Mouse (Mus musculus) limb, embryonic 12.5 days (tissue): ENCODE data around the gene Cdk9. TPM values are rescaled to one million over a fixed set of nuclear protein-coding genes. Genes with fewer than 3 reads are reported as not detected.

ENCODE experiments used
- ATAC-seq: fragments of 200-750 bp; cut with Nextera tagmentation; 2 replicates; pipeline ENCODE4 v1.8.0; 2017; ENCODE audit warnings: low read depth, moderate TSS enrichment; ENCODE audit not compliant: insufficient number of reproducible peaks, insufficient read depth, low FRiP score, low TSS enrichment
- H3K27ac ChIP-seq: fragments of 300-500 bp; sonication (generic); 2 replicates; pipeline ENCODE4 v1.5.1; 2016; ENCODE audit warnings: mild to moderate bottlenecking, moderate library complexity
- H3K27me3 ChIP-seq: fragments of 300-500 bp; sonication (generic); 2 replicates; pipeline ENCODE4 v1.6.1; 2016; ENCODE audit warnings: mild to moderate bottlenecking, moderate library complexity
- H3K36me3 ChIP-seq: fragments of 300-500 bp; sonication (generic); 2 replicates; pipeline ENCODE4 v1.6.1; 2016; ENCODE audit warnings: mild to moderate bottlenecking, moderate library complexity
- H3K4me1 ChIP-seq: fragments of 300-500 bp; sonication (generic); replicated peaks from 2 replicates; pipeline ENCODE4 v1.6.1; 2016
- H3K4me2 ChIP-seq: fragments of 300-500 bp; sonication (generic); 2 replicates; pipeline ENCODE4 v1.6.1; 2016; ENCODE audit warnings: mild to moderate bottlenecking, moderate library complexity
- H3K4me3 ChIP-seq: fragments of 300-500 bp; sonication (generic); replicated peaks from 2 replicates; pipeline ENCODE4 v1.5.1; 2016; ENCODE audit warnings: mild to moderate bottlenecking
- H3K9ac ChIP-seq: fragments of 300-500 bp; sonication (generic); replicated peaks from 2 replicates; pipeline ENCODE4 v1.6.1; 2016; ENCODE audit warnings: mild to moderate bottlenecking, moderate library complexity
- H3K9me3 ChIP-seq: fragments of 300-500 bp; sonication (generic); 2 replicates; pipeline ENCODE4 v1.6.1; 2016; ENCODE audit warnings: mild to moderate bottlenecking, moderate library complexity
- WGBS: fragments of 180-500 bp; shearing (Covaris S2); methylation state at CpG from one replicate; pipeline ENCODE4 v1.1.7; 2016; 5-methylcytosine and 5-hydroxymethylcytosine counted together
- microRNA counts: library from miRNA; unstranded; fragments of <30 nt; microRNA quantifications from one replicate; lab custom pipeline; 2017
- microRNA-seq: library from miRNA; unstranded; fragments of <30 nt; microRNA quantifications from one replicate; pipeline ENCODE4, GENCODE M21; 2017
- polyA plus RNA-seq: library from polyadenylated mRNA; unstranded; fragments of >200 nt; fragmentation: Nextera tagmentation; extraction: Ambion mirVana; gene quantifications from 2 replicates; pipeline ENCODE4 v1.2.1, GENCODE M21; 2016

The Cdk9 gene
- polyA plus RNA-seq, 1 experiment from 2014 or later = 136 TPM

GRCm38 (mm10) chr2:32655826-32656225, 57.0 kb downstream of the Cdk9 start:
- ATAC-seq = peak; percentile 63; the same call in 1 of the 2 replicates
- H3K4me2 ChIP-seq = peak overlapping the region; percentile 3; the same call in 1 of the 2 replicates
- H3K36me3 ChIP-seq = no peaks in the 10 kb centered on the region
- H3K27me3 ChIP-seq = no peaks in the 10 kb centered on the region
- no peak overlapping the region for H3K9ac ChIP-seq
- peak overlapping the region; percentile 85 for H3K27ac ChIP-seq
- peaks cover 30% of the 10 kb centered on the region for H3K4me1 ChIP-seq
- no peak overlapping the region for H3K4me3 ChIP-seq
- H3K9me3 ChIP-seq = no peaks in the 10 kb centered on the region
- WGBS = 18% methylated on average over 12 of the region's 12 CpGs

MicroRNAs within 50 kb of the gene (microRNA counts, 519-probe panel; counts per million panel counts)
- not detected for microRNA mmu-miR-2861 (lab: Ali Mortazavi, UCI)

Small RNAs within 50 kb of the gene (microRNA-seq; reads per million reads assigned to microRNA genes)
- gene Gm47291 (not detected), gene Mir2861 (not detected), gene Mir3960 (not detected), gene Mir8093 (not detected)

Other genes starting within 250 kb of the Cdk9 start
- 12.3 and 16.0 TPM in 2 replicates for gene Fam102a, start 177.7 kb downstream of the Cdk9 start, polyA plus RNA-seq
- gene Dpm2, start 142.2 kb downstream of the Cdk9 start, polyA plus RNA-seq = 99.3 and 99.7 TPM in 2 replicates
- gene Pip5kl1, start 138.3 kb downstream of the Cdk9 start, polyA plus RNA-seq = 3.9 and 5.4 TPM in 2 replicates
- gene 9430097D07Rik, start 137.4 kb downstream of the Cdk9 start, polyA plus RNA-seq = 0.55 TPM in 1 of 2 replicates, not detected in the other
- gene St6galnac4, start 126.0 kb downstream of the Cdk9 start, polyA plus RNA-seq = 29.8 and 29.9 TPM in 2 replicates
- 23.4 and 23.7 TPM in 2 replicates for gene St6galnac6, start 113.4 kb downstream of the Cdk9 start, polyA plus RNA-seq
- gene Ak1, start 91.3 kb downstream of the Cdk9 start, polyA plus RNA-seq = 34.3 and 34.4 TPM in 2 replicates
- 24.7 and 25.7 TPM in 2 replicates for gene Eng, start 66.5 kb downstream of the Cdk9 start, polyA plus RNA-seq
- 31.0 and 32.9 TPM in 2 replicates for gene Fpgs, start 8.9 kb downstream of the Cdk9 start, polyA plus RNA-seq
- 17.0 and 17.1 TPM in 2 replicates for gene Sh2d3c, start 8.0 kb upstream of the Cdk9 start, polyA plus RNA-seq
- not detected in 2 replicates for gene 6330409D20Rik, start 27.9 kb upstream of the Cdk9 start, polyA plus RNA-seq
- gene Tor2a, start 44.2 kb upstream of the Cdk9 start, polyA plus RNA-seq = 58.8 and 62.7 TPM in 2 replicates
- 0.28 and 0.35 TPM in 2 replicates for gene Ttc16, start 62.6 kb upstream of the Cdk9 start, polyA plus RNA-seq
- 3.8 and 4.2 TPM in 2 replicates for gene Ptrh1, start 62.7 kb upstream of the Cdk9 start, polyA plus RNA-seq
- 0.35 and 1.2 TPM in 2 replicates for gene Cfap157, start 71.4 kb upstream of the Cdk9 start, polyA plus RNA-seq
- 18.8 and 20.0 TPM in 2 replicates for gene Stxbp1, start 134.2 kb upstream of the Cdk9 start, polyA plus RNA-seq
- 48.0 and 48.1 TPM in 2 replicates for gene Fam129b, start 163.0 kb upstream of the Cdk9 start, polyA plus RNA-seq
- gene Rpl12, start 248.5 kb upstream of the Cdk9 start, polyA plus RNA-seq = 184 and 185 TPM in 2 replicates
- 10.4 and 11.8 TPM in 2 replicates for gene Lrsam1, start 248.5 kb upstream of the Cdk9 start, polyA plus RNA-seq